Mouse (Mus musculus): ENCODE measurements around the gene Rfng.

DNA sequence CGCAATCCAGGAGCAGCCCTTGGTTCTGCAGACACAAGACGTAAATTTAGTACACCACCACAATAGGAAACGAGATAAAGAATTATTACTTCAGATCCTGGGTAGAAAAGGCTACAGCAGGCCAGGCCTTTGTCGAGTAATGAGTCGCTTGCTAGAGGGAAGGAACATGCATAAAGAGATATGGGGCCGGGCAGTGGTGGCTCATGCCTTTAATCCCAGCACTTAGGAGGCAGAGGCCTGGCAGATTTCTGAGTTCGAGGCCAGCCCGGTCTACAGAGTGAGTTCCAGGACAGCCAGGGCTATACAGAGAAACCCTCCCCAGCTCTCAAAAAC is 12.6 kb upstream of the Rfng start:
- no peak for TF ChIP-seq CTCF (IDR thresholded peaks at IDR 0.05; ENCODE audit: borderline replicate concordance, control insufficient read depth, extremely low read depth, insufficient read depth, low read length, poor library complexity)
- TF ChIP-seq POLR2A (IDR thresholded peaks at IDR 0.05; ENCODE audit: control insufficient read depth, extremely low read depth, insufficient read depth, low read length, poor library complexity) = no peak
